Mouse (Mus musculus) erythroblast, embryonic 14.5 days (primary cell): Measurements from ENCODE around the gene Pdzrn3.

Source experiments
- GATA1 ChIP-seq: IDR thresholded peaks from 2 replicates; pipeline ENCODE4 v1.6.1; 2012; ENCODE audit warnings: low read length, inconsistent platforms, mixed read lengths
- TAL1 ChIP-seq: IDR thresholded peaks from 3 replicates; pipeline ENCODE4 v1.6.1; 2012; ENCODE audit warnings: low read length, inconsistent platforms, mixed read lengths

- TF ChIP-seq GATA1: no peak
- no peak for TF ChIP-seq TAL1
Measured at GRCm38 (mm10) chr6:101234349-101234748, 143.3 kb downstream of the Pdzrn3 start.
